Mouse (Mus musculus) gastrocnemius, postnatal 4 days (tissue): Measurements from ENCODE around the gene Adcy2. TPM values are rescaled to one million over a fixed set of nuclear protein-coding genes. Genes with fewer than 3 reads are reported as not detected.
A peak's percentile ranks its signal among the peaks of the same experiment; 100 is the strongest.

Experiments
- DNase-seq, 2 experiments: peaks; one replicate each; pipeline ENCODE4 v3.0.0; 2021 to 2022; ENCODE audit warnings: low spot score in 2 of 2, mixed read lengths in 2 of 2
- long read RNA-seq, 2 experiments: library from polyadenylated mRNA; stranded (forward); transcript quantifications; one replicate each; pipeline ENCODE4 v2.0.0; 2021
- total RNA-seq, 2 experiments: library from RNA; stranded (reverse); gene quantifications; 2 replicates each; pipeline ENCODE4 v1.2.3; 2021

The Adcy2 gene
- 10 to 100 TPM; 24.0 to 40.1 TPM for total RNA-seq
- long read RNA-seq, experiment 1, full-length matches to known transcripts = 47 of 73 reads
- long read RNA-seq, experiment 1, partial matches to known transcripts = 5 of 73 reads
- long read RNA-seq, experiment 1, other reads (novel, unspliced or antisense) = 21 of 73 reads
- long read RNA-seq, experiment 2, full-length matches to known transcripts = 54 of 94 reads
- long read RNA-seq, experiment 2, partial matches to known transcripts = 7 of 94 reads
- long read RNA-seq, experiment 2, other reads (novel, unspliced or antisense) = 33 of 94 reads

DNA sequence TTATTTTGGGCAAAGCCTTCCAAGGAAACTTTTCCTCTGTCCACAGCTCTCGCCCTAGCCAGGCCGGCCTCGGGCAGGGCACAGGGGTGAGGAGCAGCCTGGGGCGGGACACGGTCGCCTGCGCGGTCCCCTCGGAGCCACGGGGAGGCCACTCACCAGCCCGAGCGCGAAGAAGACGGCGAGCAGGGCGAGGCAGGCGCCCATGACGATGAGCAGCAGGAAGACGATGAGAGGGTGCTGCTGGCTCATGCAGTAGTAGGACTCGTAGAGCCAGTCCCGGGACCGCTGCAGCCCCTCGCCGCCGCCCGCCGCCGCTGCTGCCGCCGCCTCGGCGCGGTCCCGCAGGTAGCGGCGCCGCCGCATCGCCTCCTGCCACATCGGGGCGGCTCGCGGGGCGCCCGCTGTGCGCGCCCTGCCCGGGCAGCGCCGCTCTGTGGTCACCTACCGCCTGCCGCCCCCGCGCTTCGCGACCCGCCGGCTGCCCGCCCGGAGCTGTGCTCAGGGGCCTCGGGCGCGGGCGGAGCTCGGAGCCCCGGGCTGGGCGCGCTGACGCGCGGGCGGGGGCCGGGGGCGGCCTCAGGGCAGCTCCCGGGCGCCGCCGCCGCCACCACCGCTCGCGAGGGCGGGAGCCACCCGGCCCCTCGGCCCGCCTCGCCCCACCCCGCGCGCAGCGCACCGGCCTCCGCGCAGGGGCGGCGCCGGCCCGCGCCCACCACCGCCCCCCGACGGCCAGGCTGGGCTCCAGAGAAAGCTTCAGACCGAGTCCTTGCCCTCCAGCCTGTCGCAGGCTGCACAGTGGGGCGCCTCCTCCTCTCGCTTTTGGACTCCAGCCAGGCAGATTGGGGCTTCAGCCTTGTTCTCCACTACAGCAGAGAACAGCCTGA lies at the start of gene Adcy2:
Gene Adcy2 (minus strand): TSS at position 624 of the 884 bp plus-strand sequence.
- peak; percentile 45 to 71 for DNase-seq

- DNase-seq = no peak
These were observed 37.8 kb upstream of the Adcy2 start for GRCm38 (mm10) chr13:69036991-69037597.

- no peak for DNase-seq
These were observed 35.3 kb upstream of the Adcy2 start for GRCm38 (mm10) chr13:69034621-69035020.

DNA sequence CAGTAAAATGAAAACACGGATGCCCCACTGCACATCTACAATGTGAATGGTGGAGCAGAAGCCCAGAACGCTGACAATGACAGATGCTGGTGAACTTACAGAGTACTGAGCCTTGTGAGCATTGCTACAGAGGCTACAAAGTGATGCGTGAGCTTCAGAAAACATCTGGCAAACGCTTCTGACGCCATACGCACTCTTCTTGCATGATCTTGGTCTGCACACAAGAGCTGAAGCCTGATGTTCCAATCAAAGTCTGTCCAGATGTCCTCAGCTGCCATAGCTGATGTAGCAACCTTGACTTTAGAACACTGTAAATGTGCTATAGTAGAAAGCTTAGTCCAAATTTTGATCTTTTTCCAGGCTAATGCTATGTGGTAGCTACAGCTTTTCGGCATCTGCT lies 34.2 kb upstream of the Adcy2 start:
- no peak for DNase-seq

- no peak for DNase-seq
These were observed 29.9 kb upstream of the Adcy2 start for GRCm38 (mm10) chr13:69029078-69029757.

- DNase-seq = no peak
These were observed 25.6 kb upstream of the Adcy2 start for GRCm38 (mm10) chr13:69024964-69025363.

DNA sequence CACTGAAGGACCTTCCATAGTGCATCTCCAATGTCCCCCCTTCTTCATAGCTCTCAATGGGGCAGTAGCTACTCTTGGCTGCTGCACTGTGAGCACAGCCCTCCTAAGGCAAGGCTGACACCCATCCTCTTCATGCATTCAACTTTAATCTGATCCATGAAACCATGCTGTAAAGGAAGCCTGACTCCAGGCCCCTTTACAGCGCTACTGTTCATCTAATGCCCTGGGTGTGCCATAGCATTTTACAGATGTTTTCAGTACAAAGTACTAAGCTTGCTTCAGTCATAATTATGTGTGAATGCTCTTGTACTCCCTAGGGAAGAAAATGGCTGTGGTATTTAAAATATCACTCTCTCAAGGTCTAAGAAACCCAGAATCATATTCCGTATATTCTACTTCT lies 23.9 kb upstream of the Adcy2 start:
- no peak for DNase-seq

DNA sequence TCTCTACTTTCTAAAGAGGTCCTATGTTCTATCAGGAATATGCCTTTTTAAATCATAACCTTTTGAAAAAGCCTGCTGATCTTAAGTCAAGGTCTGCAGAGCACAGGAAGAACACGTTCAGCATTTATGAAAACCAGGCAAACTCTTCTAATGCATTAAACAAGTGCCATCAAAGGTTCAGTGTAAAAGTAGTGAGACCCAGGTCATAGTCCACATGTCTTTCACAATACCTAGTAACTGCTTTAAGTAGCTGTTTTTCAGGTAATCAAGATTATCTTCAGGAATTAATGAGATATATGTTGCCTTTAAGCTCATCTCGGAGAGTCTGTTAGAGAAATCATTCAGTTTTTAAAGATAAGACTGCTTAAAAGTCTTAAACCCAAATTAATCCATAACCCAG lies 21.2 kb upstream of the Adcy2 start:
- no peak for DNase-seq

GRCm38 (mm10) chr13:69006915-69007314 lies 7.6 kb upstream of the Adcy2 start:
- no peak for DNase-seq

DNA sequence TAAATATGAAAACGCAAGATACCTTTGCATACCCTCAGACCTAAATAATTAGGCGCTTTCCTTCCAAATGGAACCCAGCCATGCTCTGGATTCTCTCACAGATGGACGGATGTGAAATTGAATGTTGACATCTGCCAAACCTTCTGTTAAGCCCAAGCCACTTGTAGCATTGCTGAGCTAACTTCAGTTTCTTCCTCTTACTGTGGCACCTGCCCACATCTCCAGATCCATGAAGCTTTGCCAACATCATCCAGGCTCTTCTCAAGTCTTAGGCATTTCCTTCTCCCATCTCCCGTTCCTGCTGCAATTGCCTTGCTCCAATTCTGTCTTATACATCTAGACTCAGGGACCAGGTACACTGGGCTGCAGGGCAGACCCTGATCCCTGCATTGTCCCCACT lies 6.8 kb upstream of the Adcy2 start:
- no peak for DNase-seq

DNA sequence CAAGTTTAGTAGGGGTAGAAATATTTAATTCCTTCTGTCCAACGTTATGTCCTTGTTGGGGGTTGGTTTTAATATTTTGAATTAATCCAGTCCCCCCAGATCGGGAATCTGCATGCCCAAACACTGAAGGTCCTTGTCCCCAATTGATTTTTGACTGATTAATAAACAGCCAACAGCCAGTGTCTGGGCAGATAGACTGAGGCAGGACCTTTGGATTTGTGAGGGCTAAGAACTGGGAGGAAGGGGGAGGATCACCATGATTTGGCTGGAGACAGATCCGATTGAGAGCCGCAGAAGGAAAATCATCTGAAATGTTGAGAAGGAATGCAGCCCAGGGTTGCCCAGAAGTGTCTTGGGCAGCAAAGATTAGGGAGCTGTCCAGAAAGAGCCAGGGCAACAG lies 5.1 kb upstream of the Adcy2 start:
- DNase-seq = no peak

DNA sequence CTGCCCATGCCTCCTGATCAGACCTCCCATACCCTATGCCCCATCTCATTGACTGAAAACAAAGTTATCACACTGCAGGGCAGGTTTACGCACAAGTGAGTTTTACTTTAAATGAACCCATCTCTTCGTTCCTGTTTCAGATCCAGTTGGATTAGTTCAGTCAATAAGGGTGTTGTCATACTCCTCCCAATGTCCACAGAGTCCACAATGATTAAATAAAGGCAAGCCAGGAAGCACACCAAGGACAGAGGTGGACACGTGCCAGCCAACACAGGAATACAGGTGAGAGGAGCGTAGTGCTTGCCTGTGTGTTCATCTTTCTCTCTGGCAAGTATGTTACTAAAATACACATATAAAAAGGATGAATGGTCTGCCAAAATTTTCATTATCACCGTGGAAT lies 3.3 kb upstream of the Adcy2 start:
- no peak for DNase-seq

GRCm38 (mm10) chr13:69002173-69002572 lies 2.8 kb upstream of the Adcy2 start:
- DNase-seq = peak in 1 of 2 experiments; percentile 46

- no peak for DNase-seq
These were observed 485 bp upstream of the Adcy2 start for GRCm38 (mm10) chr13:68999826-69000225.

- peak; percentile 24 to 44 for DNase-seq
These were observed 803 bp downstream of the Adcy2 start for GRCm38 (mm10) chr13:68998558-68998917.

DNA sequence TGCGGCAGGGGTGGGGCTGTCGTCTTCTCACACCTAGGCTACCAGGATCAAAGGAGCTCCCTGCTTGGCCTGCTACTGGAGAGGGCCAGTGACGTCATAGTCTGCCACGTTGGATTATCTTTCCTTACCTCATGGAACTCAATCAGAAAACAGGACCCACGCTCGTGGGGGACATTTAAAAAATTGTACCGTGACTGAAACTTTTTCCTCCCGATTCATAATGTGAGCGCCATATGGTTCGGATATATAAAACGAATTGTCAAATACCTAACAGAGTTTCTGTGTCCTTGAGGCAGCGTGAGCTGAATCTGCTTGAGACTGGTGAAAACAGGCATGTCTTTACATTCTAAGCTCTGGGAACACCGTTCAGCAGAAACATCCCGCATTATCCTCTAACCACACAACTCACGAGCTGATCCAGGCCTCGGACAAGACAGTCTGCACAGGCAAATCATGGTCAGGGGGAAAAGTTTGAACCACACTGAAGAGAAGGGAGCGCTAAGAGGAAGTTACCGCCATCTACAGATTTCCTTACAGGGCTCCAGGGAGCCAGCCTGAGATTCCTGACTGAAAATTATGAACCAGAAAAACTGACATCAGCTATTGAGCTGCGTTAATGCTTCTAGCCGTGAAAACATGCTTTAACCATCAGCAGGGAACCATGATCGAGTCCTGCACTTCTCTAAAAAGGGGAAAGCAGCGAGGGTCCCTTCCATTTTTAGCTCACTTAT lies 1.4 kb downstream of the Adcy2 start:
- no peak for DNase-seq

- DNase-seq = no peak
These were observed 2.0 kb downstream of the Adcy2 start for GRCm38 (mm10) chr13:68997386-68997785.

DNA sequence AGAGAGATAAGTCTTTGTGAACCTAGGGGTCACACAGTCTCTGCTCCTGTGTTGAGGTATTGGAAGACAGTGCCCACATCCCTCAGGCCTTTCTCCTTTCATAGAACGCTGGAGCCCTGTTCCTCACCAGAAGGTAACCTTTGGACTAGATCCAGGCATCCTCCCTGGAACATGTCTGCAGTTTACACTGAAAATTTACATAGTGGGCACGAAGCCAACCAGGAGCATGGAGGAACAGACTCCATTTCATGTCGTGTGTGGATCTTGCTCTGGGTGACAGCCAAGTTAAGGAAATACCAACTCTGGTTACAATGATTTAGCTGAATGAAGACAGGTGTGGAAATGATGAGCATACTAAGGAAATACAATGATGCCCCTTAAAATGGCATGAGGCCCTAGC lies 2.7 kb downstream of the Adcy2 start:
- no peak for DNase-seq

- peak in 1 of 2 experiments; percentile 50 for DNase-seq
These were observed 13.6 kb downstream of the Adcy2 start for GRCm38 (mm10) chr13:68985789-68986188.

GRCm38 (mm10) chr13:68984000-68984399 lies 15.3 kb downstream of the Adcy2 start:
- no peak for DNase-seq

GRCm38 (mm10) chr13:68981048-68981447 lies 18.3 kb downstream of the Adcy2 start:
- no peak for DNase-seq
